In genomic region chr10:61178687-61179086, GRCm38 (mm10) we compare ENCODE assay signal across 40 mouse cellular contexts. TPM values are rescaled to one million over a fixed set of nuclear protein-coding genes. Genes with fewer than 3 reads are reported as not detected.
"Had no signal": no experiment of that assay in that cellular context is flagged by ENCODE, and none has a peak within 500 bp of the region (broad histone marks: within the 10 kb centered on the region; RNA-seq: fewer than 3 reads in every experiment).

No protein-coding gene starts in this region.

- H3K4me3 ChIP-seq: heart, embryonic 10.5 days; heart, embryonic 12.5 days; heart, embryonic 13.5 days; heart, embryonic 15.5 days; hindbrain, embryonic 10.5 days; hindbrain, embryonic 12.5 days; hindbrain, embryonic 13.5 days; hindbrain, embryonic 15.5 days; intestine, embryonic 15.5 days; kidney, embryonic 15.5 days; layer of hippocampus, adult 2 months; left cerebral cortex, adult 2 months had no signal

- DNase-seq: heart, postnatal 10 days; heart, postnatal 14 days; heart, postnatal 36 days; heart, postnatal 4 days; kidney, adult 11 months; kidney, adult 18-20 months; kidney, adult 2 months; kidney, adult 8-10 months; kidney, adult 9 months; kidney, postnatal 10 days; kidney, postnatal 14 days; kidney, postnatal 25 days; kidney, postnatal 36 days; kidney, postnatal 4 days; layer of hippocampus, adult 9-11 months; layer of hippocampus, postnatal 36 days had no signal

- H3K4me1 ChIP-seq: hindbrain, embryonic 13.5 days had no signal

- H3K4me2 ChIP-seq: heart, embryonic 11.5 days; heart, embryonic 12.5 days; heart, embryonic 13.5 days; heart, embryonic 15.5 days; hindbrain, embryonic 12.5 days; hindbrain, embryonic 13.5 days; hindbrain, embryonic 14.5 days; hindbrain, embryonic 15.5 days; intestine, embryonic 15.5 days; kidney, embryonic 15.5 days had no signal

- H3K9me3 ChIP-seq: heart, embryonic 10.5 days; heart, embryonic 12.5 days; heart, embryonic 13.5 days; heart, embryonic 15.5 days; hindbrain, embryonic 10.5 days; hindbrain, embryonic 12.5 days; hindbrain, embryonic 13.5 days; hindbrain, embryonic 15.5 days; intestine, embryonic 15.5 days; kidney, embryonic 15.5 days had no signal

- H3K27ac ChIP-seq: heart, embryonic 10.5 days; heart, embryonic 13.5 days; heart, embryonic 15.5 days; hindbrain, embryonic 10.5 days; hindbrain, embryonic 12.5 days; hindbrain, embryonic 13.5 days; hindbrain, embryonic 14.5 days; hindbrain, embryonic 15.5 days; hindbrain, postnatal 0 days; intestine, embryonic 15.5 days; kidney, embryonic 15.5 days; kidney, postnatal 0 days; layer of hippocampus, adult 2 months; left cerebral cortex, adult 2 months had no signal

- H3K9ac ChIP-seq: heart, embryonic 12.5 days; heart, embryonic 13.5 days; heart, embryonic 15.5 days; hindbrain, embryonic 12.5 days; hindbrain, embryonic 13.5 days; hindbrain, embryonic 14.5 days; hindbrain, embryonic 15.5 days; intestine, embryonic 15.5 days; kidney, embryonic 15.5 days had no signal

- H3K36me3 ChIP-seq: heart, embryonic 10.5 days; heart, embryonic 12.5 days; heart, embryonic 13.5 days; heart, embryonic 15.5 days; hindbrain, embryonic 10.5 days; hindbrain, embryonic 12.5 days; hindbrain, embryonic 13.5 days; hindbrain, embryonic 15.5 days; intestine, embryonic 15.5 days; kidney, embryonic 15.5 days had no signal

- H3K27me3 ChIP-seq: intestine, embryonic 15.5 days had no signal

RNA-seq across cellular contexts. Expression of gene Tbata, which starts 6.9 kb away (rescaled TPM):
- total RNA-seq: heart, postnatal 10 days; heart, postnatal 25 days; heart, postnatal 36 days; heart, postnatal 4 days; hematopoietic stem cell, adult 5-6 weeks had no signal
- polyA plus RNA-seq: heart, embryonic 10.5 days; heart, embryonic 11.5 days; heart, embryonic 12.5 days; heart, embryonic 13.5 days; heart, embryonic 14.5 days; hindbrain, embryonic 13.5 days; hindbrain, embryonic 14.5 days; inflammation-experienced regulatory T-cells, adult 6 months; intestine, embryonic 14.5 days; intestine, embryonic 15.5 days; intestine, embryonic 16.5 days; intestine, postnatal 0 days; kidney, embryonic 14.5 days had no signal
